Mouse (Mus musculus) lung, adult 2 months (tissue): ENCODE results near the gene Pzp. TPM values are rescaled to one million over a fixed set of nuclear protein-coding genes. Genes with fewer than 3 reads are reported as not detected.

Experiments used
- DNase-seq: peaks from one replicate; pipeline ENCODE4 v3.0.0; 2022
- H3K4me1 ChIP-seq: fragments of 200-500 bp; 2 replicates; pipeline ENCODE4 v1.6.1; 2011; ENCODE audit warnings: low read length; ENCODE audit not compliant: control insufficient read depth, insufficient read depth
- H3K4me3 ChIP-seq: fragments of 200-500 bp; replicated peaks from 2 replicates; pipeline ENCODE3; 2011; ENCODE audit warnings: low read depth, mild to moderate bottlenecking, control low read depth, low read length; ENCODE audit errors: extremely low read depth
- CTCF ChIP-seq: fragments of 200-500 bp; IDR thresholded peaks from 2 replicates; pipeline ENCODE4 v1.5.1; 2011; ENCODE audit warnings: mild to moderate bottlenecking, low read length, control low read depth; ENCODE audit not compliant: insufficient read depth
- POLR2A ChIP-seq: fragments of 200-500 bp; IDR thresholded peaks from 2 replicates; pipeline ENCODE4 v1.6.1; 2011; ENCODE audit warnings: low read depth, mild to moderate bottlenecking, control low read depth, low read length, borderline replicate concordance; ENCODE audit errors: extremely low read depth
- WGBS: fragments of 180-500 bp; shearing (Covaris S2); methylation state at CpG from one replicate; pipeline ENCODE4 v1.1.7; 2018; 5-methylcytosine and 5-hydroxymethylcytosine counted together
- polyA plus RNA-seq: library from polyadenylated mRNA; depleted of rRNA; stranded (reverse); fragments of >200 nt; gene quantifications from 2 replicates; pipeline ENCODE4 v1.2.3, GENCODE M21; 2012

Gene Pzp
- polyA plus RNA-seq, 1 experiment: 0.54 TPM

DNA sequence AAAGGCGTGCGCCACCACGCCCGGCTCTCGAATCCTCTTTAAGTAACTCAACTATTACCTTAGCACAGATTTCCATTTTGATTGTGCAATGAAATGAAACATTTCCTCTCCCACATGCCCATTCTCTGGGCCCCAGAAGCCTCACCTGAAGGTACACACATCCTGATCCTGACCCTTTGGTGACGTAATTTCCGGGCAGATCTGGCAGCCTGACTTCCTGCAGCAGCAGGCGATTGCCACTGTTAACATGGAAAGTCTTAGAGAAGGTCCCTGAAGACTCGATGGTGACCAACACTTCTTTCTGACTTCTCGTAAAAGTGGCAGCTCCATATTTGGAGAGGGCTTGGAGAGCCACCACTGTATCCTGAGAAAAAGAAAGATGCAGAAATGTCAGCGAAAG is 38.8 kb downstream of the Pzp start:
- Histone ChIP-seq H3K4me3 (no peak overlapping the region), H3K4me1 (no peaks in the 10 kb centered on the region)
- 80% methylated on average over 11 of the region's 11 CpGs for WGBS
- TF ChIP-seq POLR2A (no peak), CTCF (no peak)
- no peak for DNase-seq

GRCm38 (mm10) chr6:128479463-128480454 is 46.8 kb downstream of the Pzp start:
- H3K4me3 ChIP-seq: no peak overlapping the region
- DNase-seq: peak; percentile 96
- no peaks in the 10 kb centered on the region for H3K4me1 ChIP-seq
- whole genome bisulfite sequencing: 14% methylated on average over 26 of the region's 26 CpGs
- peak; percentile 99 for TF ChIP-seq CTCF
- TF ChIP-seq POLR2A: no peak

DNA sequence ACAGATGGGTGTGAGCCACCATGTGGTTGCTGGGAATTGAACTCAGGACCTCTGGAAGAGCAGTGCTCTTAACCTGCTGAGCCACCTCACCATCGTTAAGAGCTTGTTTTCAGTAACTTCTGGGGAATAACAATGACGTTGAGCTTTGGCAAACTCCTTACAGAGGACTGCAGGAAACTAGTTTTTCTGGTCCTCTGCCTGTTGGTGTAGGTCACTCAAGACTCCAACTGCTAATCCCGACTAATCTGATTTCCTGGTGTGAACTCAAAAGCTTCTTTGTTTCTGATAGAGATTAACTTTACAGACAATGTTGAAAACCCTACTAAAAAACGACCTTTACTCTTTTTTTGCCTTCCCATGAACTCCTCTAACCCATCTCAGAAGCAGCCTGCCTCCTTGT is 49.0 kb downstream of the Pzp start:
- WGBS: 25% methylated on average over 4 of the region's 4 CpGs
- H3K4me1 ChIP-seq: no peaks in the 10 kb centered on the region
- DNase-seq: no peak

GRCm38 (mm10) chr6:128474112-128474511 is 52.4 kb downstream of the Pzp start:
- H3K4me3 ChIP-seq: no peak overlapping the region
- WGBS: 82% methylated on average over 6 of the region's 6 CpGs

More for the DNA sequence above, 49.0 kb downstream of the Pzp start:
- H3K4me3 ChIP-seq: no peak overlapping the region
- TF ChIP-seq CTCF (no peak), POLR2A (no peak)

GRCm38 (mm10) chr6:128469451-128469850 is 57.1 kb downstream of the Pzp start:
- TF ChIP-seq CTCF (peak; percentile 41; the same call in 1 of the 2 replicates), POLR2A (no peak)
- peak; percentile 26 for DNase-seq
- no peak overlapping the region for H3K4me3 ChIP-seq
- WGBS: 6% methylated on average over 10 of the region's 12 CpGs
- no peaks in the 10 kb centered on the region for H3K4me1 ChIP-seq

More at GRCm38 (mm10) chr6:128474112-128474511, 52.4 kb downstream of the Pzp start:
- TF ChIP-seq POLR2A: no peak
- TF ChIP-seq CTCF: no peak
- DNase-seq: no peak
- H3K4me1 ChIP-seq: no peaks in the 10 kb centered on the region

- Histone ChIP-seq H3K4me1 (no peaks in the 10 kb centered on the region), H3K4me3 (no peak overlapping the region)
- 43% methylated on average over 2 of the region's 2 CpGs for WGBS
- DNase-seq: no peak
- TF ChIP-seq POLR2A (no peak), CTCF (no peak)
Observed at GRCm38 (mm10) chr6:128467298-128467697, 59.2 kb downstream of the Pzp start.

DNA sequence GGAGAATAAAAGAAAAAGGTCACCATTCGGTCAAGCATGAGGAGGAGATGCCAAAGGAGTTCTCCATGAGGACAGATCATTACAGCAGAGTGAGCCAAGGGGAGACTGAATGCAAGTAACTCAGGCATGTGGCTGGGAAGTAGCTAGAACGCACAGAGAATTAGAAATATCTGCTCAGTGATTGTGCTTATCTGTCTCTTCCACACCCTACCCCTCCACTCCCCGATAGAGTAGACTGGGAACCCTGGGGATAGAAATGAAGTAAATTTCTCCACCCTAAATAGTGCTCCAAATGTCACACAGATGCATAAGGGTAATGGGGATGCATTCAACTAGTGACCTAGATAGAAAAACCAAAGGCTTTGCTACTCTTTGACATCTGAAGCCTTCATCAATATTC is 60.0 kb downstream of the Pzp start:
- Histone ChIP-seq H3K4me1 (no peaks in the 10 kb centered on the region), H3K4me3 (no peak overlapping the region)
- TF ChIP-seq POLR2A (no peak), CTCF (no peak)
- DNase-seq: no peak
- 69% methylated on average over 3 of the region's 3 CpGs for WGBS

GRCm38 (mm10) chr6:128466043-128466442 is 60.5 kb downstream of the Pzp start:
- DNase-seq: no peak
- Histone ChIP-seq H3K4me1 (no peaks in the 10 kb centered on the region), H3K4me3 (no peak overlapping the region)
- 62% methylated on average over 7 of the region's 7 CpGs for WGBS
- TF ChIP-seq CTCF (no peak), POLR2A (no peak)

DNA sequence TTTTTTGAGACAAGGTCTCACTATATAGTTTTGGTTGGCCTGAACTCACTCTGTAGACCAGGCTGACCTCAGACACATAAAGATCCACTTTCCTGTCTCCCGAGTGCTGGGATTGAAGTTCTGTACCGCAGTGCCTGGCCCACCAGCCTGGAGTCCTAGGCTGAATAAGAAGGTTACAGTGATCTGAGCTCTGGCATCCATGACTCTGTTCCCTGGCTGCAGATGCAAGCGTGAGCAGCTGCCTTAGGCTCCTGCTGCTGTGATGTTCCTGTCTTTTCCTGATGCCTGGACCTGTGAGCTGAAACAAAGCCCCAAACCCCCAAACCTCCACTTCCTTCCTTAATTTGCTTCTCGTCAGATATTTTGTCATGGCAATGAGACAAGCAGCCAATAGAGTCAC is 61.5 kb downstream of the Pzp start:
- WGBS: 64% methylated on average over 4 of the region's 4 CpGs
- Histone ChIP-seq H3K4me3 (no peak overlapping the region), H3K4me1 (no peaks in the 10 kb centered on the region)
- no peak for TF ChIP-seq CTCF
- no peak for TF ChIP-seq POLR2A
- DNase-seq: no peak

DNA sequence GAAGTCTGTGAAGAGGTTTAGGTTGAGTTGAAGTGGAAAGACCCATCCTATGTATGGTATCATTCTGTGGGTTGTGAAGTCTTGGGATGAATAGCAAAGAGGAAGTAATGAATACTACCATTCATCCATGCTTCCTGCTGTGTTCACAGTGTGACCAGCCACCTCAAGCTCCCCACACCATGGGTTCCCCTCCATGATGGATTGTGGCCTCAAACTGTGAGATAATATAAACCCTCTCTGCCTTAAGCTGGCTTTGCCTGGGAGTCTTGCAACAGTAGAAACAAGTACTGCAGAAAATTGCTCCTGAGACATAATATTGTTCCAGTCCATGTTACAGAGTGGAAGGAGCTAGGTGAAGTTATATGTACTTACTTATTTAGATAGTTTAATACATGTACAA is 64.9 kb downstream of the Pzp start:
- H3K4me1 ChIP-seq: no peaks in the 10 kb centered on the region
- no peak for DNase-seq
- H3K4me3 ChIP-seq: no peak overlapping the region
- TF ChIP-seq CTCF (no peak), POLR2A (no peak)
